Mouse (Mus musculus) small intestine, adult 2 months (tissue): ENCODE measurements around the gene Tm6sf1. TPM values are rescaled to one million over a fixed set of nuclear protein-coding genes. Genes with fewer than 3 reads are reported as not detected.

Experiments used
- H3K27ac ChIP-seq: fragments of 200-500 bp; 2 replicates; pipeline ENCODE4 v1.5.1; 2012; ENCODE audit warnings: low read depth, low read length, control low read depth, inconsistent platforms; ENCODE audit not compliant: insufficient read depth
- H3K27me3 ChIP-seq: fragments of 200-500 bp; 2 replicates; pipeline ENCODE4 v1.6.1; 2012; ENCODE audit warnings: mild to moderate bottlenecking, moderate library complexity, low read length, inconsistent platforms; ENCODE audit not compliant: control insufficient read depth, insufficient read depth
- H3K36me3 ChIP-seq: fragments of 200-500 bp; 2 replicates; pipeline ENCODE4 v1.6.1; 2012; ENCODE audit warnings: mild to moderate bottlenecking, low read length, control low read depth, inconsistent platforms; ENCODE audit not compliant: control insufficient read depth, insufficient read depth
- H3K4me1 ChIP-seq: fragments of 200-500 bp; 2 replicates; pipeline ENCODE4 v1.6.1; 2012; ENCODE audit warnings: low read length, inconsistent platforms, mixed read lengths; ENCODE audit not compliant: control insufficient read depth, insufficient read depth, insufficient read length
- H3K4me3 ChIP-seq: fragments of 200-500 bp; 2 replicates; pipeline ENCODE4 v1.5.1; 2012; ENCODE audit warnings: low read depth, mild to moderate bottlenecking, control low read depth, inconsistent platforms, low read length, moderate library complexity
- CTCF ChIP-seq: fragments of 200-500 bp; IDR thresholded peaks from 2 replicates; pipeline ENCODE4 v1.5.1; 2012; ENCODE audit warnings: low read depth, mild to moderate bottlenecking, control low read depth, inconsistent platforms, low read length, moderate library complexity, mixed read lengths; ENCODE audit not compliant: insufficient replicate concordance, insufficient read length; ENCODE audit errors: extremely low read depth
- POLR2A ChIP-seq: fragments of 200-500 bp; IDR thresholded peaks from 2 replicates; pipeline ENCODE4 v1.6.1; 2012; ENCODE audit warnings: low read depth, mild to moderate bottlenecking, control low read depth, inconsistent platforms, low read length, moderate library complexity
- WGBS: fragments of 180-500 bp; shearing (Covaris S2); methylation state at CpG from one replicate; pipeline ENCODE4 v1.1.7; 2018; 5-methylcytosine and 5-hydroxymethylcytosine counted together
- polyA plus RNA-seq: library from polyadenylated mRNA; depleted of rRNA; stranded (reverse); fragments of >200 nt; gene quantifications from 2 replicates; pipeline ENCODE4 v1.2.3, GENCODE M21; 2012; rRNA removed

Gene Tm6sf1
- polyA plus RNA-seq = 16.3 and 21.2 TPM in 2 replicates

DNA sequence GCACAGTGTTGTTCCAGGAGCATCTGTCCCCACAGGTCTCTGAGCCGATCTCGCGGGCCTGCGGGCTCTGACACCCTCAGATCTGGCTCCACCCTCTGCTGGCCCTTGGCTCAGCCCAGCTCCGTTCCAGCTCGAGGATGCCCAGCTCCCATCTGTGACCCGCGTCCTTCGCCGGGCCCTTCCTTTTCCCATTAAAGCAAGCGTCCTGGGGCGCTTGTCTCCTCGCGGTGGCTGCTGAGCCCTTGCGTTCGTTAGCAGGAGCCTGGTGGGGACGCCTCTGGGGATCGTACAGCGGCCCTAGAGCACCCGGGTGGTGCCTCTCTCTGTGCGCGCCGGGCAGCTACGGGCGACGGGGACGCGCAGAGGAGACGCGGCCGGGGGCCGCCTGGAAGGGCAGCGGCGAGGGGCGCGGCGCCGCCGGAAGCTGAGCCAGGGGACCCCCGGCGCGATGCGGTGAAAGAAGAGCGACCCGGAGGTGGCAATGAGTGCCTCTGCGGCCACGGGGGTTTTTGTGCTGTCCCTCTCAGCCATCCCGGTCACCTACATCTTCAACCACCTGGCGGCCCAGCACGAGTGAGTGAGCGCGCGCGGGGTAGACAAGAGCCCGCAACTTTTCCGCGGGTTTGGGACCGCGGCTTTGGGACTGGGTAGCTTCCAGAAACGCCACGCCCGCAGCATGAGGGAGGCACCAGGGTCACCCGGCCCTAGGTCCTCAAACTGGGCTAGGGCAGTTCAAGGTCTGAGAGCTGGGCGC lies at the start of gene Tm6sf1:
Gene Tm6sf1 (plus strand): TSS at position 34 of the 754 bp plus-strand sequence.
- H3K4me3 ChIP-seq = peak within 1 kb of the TSS; percentile 64
- peak within 1 kb of the TSS; percentile 38 for H3K27ac ChIP-seq
- under 1% methylated on average over 64 of the region's 64 CpGs for WGBS
- H3K4me1 ChIP-seq = peaks cover 12% of the 10 kb centered on the region; the same call in 1 of the 2 replicates
- TF ChIP-seq CTCF (no peak), POLR2A (no peak)
- H3K36me3 ChIP-seq = no peaks in the 10 kb centered on the region
- peaks cover 13% of the 10 kb centered on the region for H3K27me3 ChIP-seq

DNA sequence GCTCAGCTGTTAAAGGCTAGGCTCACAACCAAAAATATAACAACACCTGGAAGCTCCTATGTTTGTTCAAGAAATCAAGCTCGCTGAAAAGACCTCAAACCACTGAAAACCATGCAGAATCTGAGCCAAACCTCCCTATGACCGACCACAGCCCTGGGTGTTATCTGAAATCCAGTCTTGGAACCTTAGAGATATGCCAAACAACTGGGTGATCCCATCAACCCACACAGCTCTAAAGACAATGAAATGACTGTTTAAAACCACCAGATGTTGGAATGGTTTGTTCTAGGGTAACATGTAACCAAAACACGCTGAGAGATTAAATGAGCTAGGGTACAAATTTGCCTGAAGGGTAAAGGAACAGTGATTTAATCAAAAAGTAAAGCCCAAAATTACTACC lies 33.9 kb upstream of the Tm6sf1 start:
- no peaks in the 10 kb centered on the region for H3K36me3 ChIP-seq
- TF ChIP-seq POLR2A (no peak), CTCF (no peak)
- H3K27ac ChIP-seq = no peak overlapping the region
- WGBS = 22% methylated on average over 3 of the region's 3 CpGs
- no peak overlapping the region for H3K4me3 ChIP-seq
- no peaks in the 10 kb centered on the region for H3K27me3 ChIP-seq
- H3K4me1 ChIP-seq = peaks cover 10% of the 10 kb centered on the region; the same call in 1 of the 2 replicates

DNA sequence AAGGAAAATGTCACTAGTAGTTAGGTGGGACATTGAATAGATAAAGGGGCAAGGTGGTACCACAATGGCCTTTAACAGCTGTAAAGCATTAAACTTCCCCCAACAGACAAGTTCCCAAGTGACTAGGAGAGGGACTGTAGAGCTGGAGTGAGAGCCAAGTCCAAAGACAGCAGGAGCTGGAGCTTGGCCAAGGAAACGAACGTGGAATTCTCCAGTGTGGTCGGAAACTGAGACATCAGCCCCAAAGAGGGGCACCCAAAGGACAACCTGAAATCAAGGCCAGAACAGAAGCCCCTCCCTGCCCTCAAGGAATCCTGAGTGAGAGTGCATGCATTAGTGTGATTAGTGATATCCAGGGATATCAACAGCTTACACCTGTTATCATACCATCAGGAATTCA lies 33.4 kb upstream of the Tm6sf1 start:
- 6% methylated on average over 3 of the region's 3 CpGs for WGBS
- peaks cover 12% of the 10 kb centered on the region; the same call in 1 of the 2 replicates for H3K4me1 ChIP-seq

DNA sequence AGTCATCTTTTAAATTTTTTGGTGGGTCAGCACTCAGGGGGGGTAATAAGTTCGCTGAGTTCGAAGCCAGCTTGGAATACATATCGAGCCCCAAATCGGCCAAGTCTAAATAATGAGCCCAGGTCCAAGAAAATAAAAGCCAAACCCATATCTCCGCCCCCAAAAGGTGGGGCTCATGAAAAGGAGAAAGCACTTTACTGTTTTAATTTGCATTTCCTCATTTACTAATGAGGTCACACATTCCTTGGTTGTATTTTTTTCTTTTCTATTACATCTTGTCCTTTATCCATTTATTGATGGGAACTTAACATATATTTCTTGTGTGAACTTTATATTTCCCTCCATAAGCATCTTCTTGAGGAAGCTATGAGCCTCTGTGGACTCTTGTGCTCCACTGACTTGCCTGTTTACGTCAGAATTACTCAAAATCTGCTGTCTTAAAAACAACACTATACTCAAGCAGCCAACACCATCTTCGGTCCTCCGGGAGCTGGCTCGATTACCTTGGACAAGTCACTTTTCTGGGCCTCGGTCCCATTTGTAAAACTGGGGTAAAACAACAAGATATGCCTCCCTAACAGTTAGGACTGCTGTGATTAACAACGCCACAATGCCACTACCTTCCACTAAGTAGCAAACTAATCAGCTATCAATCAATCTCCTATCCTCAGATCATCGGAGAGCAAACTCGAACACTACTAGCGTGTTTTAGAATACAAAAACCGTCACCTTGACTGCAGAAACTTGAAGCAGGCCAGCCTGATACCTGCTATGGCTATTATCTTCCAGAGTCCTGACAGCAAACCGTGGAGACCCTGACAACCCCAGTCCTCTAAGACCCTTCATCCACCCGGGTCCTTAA lies 30.8 kb upstream of the Tm6sf1 start:
- 6% methylated on average over 17 of the region's 17 CpGs for WGBS
- Histone ChIP-seq H3K27ac (peak overlapping the region; percentile 61), H3K4me3 (peak overlapping the region; percentile 80), H3K4me1 (peaks cover 12% of the 10 kb centered on the region; the same call in 1 of the 2 replicates), H3K36me3 (no peaks in the 10 kb centered on the region), H3K27me3 (no peaks in the 10 kb centered on the region)
- TF ChIP-seq POLR2A = no peak
- no peak for TF ChIP-seq CTCF

More for the DNA sequence above, 33.4 kb upstream of the Tm6sf1 start:
- H3K4me3 ChIP-seq = 0 out of 2 replicates have a peak overlapping the region, but pooled peaks have one; percentile 18
- H3K27ac ChIP-seq = no peak overlapping the region
- H3K36me3 ChIP-seq = no peaks in the 10 kb centered on the region
- TF ChIP-seq CTCF = no peak
- no peaks in the 10 kb centered on the region for H3K27me3 ChIP-seq

DNA sequence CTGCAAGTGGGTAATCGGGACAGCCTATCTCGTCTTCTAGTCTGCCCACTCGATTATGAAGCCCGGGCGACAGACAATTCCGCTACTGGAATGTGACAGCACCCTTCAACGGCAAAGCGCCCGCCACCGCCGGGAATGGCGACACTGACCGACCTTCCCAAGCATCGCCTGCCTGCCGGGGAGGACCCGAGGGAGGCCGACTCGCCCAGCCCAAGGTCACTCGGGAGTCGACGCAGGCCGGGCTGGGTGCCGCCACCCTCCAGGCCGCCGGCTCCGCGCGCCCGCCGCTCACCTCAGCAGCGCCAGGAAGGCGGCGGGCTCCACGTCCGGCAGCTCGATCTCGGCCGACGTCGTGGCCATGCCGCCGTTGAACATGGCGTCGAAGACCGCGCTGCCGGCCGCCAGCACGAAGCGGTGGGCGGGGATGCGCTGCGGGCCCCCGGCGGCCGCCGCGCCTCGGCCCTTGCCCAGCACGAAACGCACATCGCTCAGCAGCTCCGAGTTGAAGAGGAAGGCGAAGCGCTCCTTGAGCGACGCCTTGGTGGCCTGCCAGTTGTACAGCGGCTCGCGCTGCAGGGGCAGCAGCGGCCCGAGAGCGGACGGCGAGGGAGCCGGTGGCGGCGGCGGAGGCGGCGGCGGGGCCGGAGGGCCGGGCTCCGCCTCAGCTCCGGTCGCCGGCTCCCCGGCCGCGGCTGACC lies 30.0 kb upstream of the Tm6sf1 start:
- no peak for TF ChIP-seq CTCF
- no peak for TF ChIP-seq POLR2A
- Histone ChIP-seq H3K27me3 (no peaks in the 10 kb centered on the region), H3K4me3 (peak overlapping the region; percentile 80), H3K36me3 (no peaks in the 10 kb centered on the region), H3K4me1 (peaks cover 12% of the 10 kb centered on the region; the same call in 1 of the 2 replicates), H3K27ac (peak overlapping the region; percentile 61)
- WGBS = 1% methylated on average over 90 of the region's 91 CpGs

DNA sequence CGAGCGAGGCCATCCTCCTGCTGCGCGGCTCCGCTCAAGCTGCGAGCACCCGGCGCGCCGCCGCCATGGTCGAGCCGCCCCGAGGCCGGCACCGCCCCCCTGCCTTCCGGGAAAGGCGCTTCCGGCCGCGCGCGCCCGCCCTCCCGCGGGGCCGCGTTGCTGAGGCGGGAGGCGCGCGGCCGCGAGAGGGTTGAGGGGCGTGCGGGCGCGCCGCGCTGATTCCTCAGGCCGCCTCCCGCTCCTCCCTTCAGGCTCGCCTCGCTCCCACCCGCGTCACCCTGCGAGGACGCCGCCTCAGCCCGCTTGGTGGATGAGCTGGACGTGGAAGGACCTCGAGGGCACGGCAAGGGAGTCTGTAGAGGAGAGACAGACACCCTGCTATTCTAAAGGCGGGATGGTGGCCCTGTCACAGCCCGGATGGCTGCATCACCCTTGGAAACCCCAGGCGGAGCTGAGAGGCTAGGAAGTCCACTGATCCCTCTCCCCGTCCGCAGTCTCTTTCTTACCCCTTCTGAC lies 29.4 kb upstream of the Tm6sf1 start, which contains the start of gene Btbd1:
Gene Btbd1 (minus strand): TSS at position 53 of the 516 bp plus-strand sequence.
- Histone ChIP-seq H3K27me3 (no peaks in the 10 kb centered on the region), H3K27ac (peak within 1 kb of the TSS; percentile 61), H3K4me1 (peaks cover 12% of the 10 kb centered on the region; the same call in 1 of the 2 replicates), H3K4me3 (peak within 1 kb of the TSS; percentile 80), H3K36me3 (no peaks in the 10 kb centered on the region)
- under 1% methylated on average over 56 of the region's 58 CpGs for WGBS
- TF ChIP-seq CTCF (no peak), POLR2A (peak; percentile 62; the same call in 1 of the 2 replicates)
